Mouse (Mus musculus): ENCODE results near the gene Egfl7. TPM values are rescaled to one million over a fixed set of nuclear protein-coding genes. Genes with fewer than 3 reads are reported as not detected.

Egfl7 gene
- 68.5 and 75.7 TPM in 2 replicates for polyA plus RNA-seq (2014; fragmentation: Nextera tagmentation; extraction: Ambion mirVana)

DNA sequence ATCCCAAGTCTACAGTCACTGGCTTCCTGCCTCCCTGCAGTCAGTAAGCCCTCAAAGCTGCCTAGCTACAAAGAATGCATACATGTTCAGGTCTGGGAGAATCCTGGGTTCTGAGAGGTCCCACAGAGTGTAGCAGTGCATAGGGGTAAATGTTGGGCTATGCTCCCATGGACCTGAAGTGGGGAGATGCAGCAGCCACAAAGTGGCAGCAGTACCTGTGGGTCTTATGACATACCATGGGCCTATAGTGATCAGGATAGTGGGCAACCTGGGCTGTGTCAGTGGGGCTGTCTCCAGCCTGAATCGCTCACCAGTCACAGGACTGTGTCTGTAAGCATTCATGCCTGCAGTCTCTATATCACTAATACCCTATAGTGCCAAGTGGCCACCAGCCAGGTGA, at the start of gene Egfl7:
Egfl7 (plus strand) TSS at position 301 of the 400 bp plus-strand sequence.
- H3K4me1 ChIP-seq (ENCODE audit: control insufficient read depth, insufficient read depth, low read length) = peaks cover 11% of the 10 kb centered on the region; the same call in 1 of the 2 replicates
- 100% methylated on average over 1 of the region's 1 CpGs for WGBS
- H3K27me3 ChIP-seq (ENCODE audit: control insufficient read depth, insufficient read depth, low read length) = no peaks in the 10 kb centered on the region
- no peaks in the 10 kb centered on the region for H3K36me3 ChIP-seq (ENCODE audit: control insufficient read depth, insufficient read depth, low read length)
- no peak for ATAC-seq (ENCODE audit: insufficient read depth, low FRiP score, low TSS enrichment)
- no peak within 1 kb of the TSS; the same call in 1 of the 2 replicates for H3K9ac ChIP-seq (ENCODE audit: low read length)
- no peaks in the 10 kb centered on the region for H3K9me3 ChIP-seq (ENCODE audit: control insufficient read depth, low read length)
- DNase-seq (ENCODE audit: low spot score) = no peak
- no peak within 1 kb of the TSS for H3K4me2 ChIP-seq (ENCODE audit: low read depth)
- no peak within 1 kb of the TSS for H3K4me3 ChIP-seq (ENCODE audit: low read depth, low read length)
- no peak within 1 kb of the TSS for H3K27ac ChIP-seq (ENCODE audit: low read depth, low read length)

DNA sequence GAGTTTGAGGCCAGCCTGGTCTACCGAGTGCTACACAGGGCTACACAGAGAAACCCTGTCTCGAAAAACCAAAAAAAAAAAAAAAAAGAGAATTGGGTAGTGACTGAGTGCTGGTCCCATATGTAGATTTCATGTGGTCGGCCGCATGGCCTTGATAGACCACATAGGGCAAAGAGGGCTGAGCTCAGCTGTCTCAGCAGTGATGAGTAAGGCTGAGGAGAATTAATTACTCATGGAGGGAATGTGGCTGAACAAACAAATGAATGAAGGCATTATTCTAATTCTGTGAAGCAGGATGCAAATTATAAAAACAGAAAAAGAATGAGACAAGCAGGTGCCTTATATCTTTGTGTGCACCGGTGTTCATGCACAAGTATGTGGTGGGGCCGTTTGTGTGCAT, 48.0 kb upstream of the Egfl7 start:
- H3K4me2 ChIP-seq (ENCODE audit: low read depth) = no peak overlapping the region
- ATAC-seq (ENCODE audit: insufficient read depth, low FRiP score, low TSS enrichment) = no peak
- no peaks in the 10 kb centered on the region for H3K27me3 ChIP-seq (ENCODE audit: control insufficient read depth, insufficient read depth, low read length)
- no peaks in the 10 kb centered on the region for H3K9me3 ChIP-seq (ENCODE audit: control insufficient read depth, low read length)
- 86% methylated on average over 6 of the region's 6 CpGs for WGBS
- peaks cover 32% of the 10 kb centered on the region for H3K4me1 ChIP-seq (ENCODE audit: control insufficient read depth, insufficient read depth, low read length)
- DNase-seq (ENCODE audit: low spot score) = no peak
- no peaks in the 10 kb centered on the region for H3K36me3 ChIP-seq (ENCODE audit: control insufficient read depth, insufficient read depth, low read length)
- no peak overlapping the region for H3K27ac ChIP-seq (ENCODE audit: low read depth, low read length)
- no peak overlapping the region for H3K9ac ChIP-seq (ENCODE audit: low read length)
- H3K4me3 ChIP-seq (ENCODE audit: low read depth, low read length) = no peak overlapping the region

DNA sequence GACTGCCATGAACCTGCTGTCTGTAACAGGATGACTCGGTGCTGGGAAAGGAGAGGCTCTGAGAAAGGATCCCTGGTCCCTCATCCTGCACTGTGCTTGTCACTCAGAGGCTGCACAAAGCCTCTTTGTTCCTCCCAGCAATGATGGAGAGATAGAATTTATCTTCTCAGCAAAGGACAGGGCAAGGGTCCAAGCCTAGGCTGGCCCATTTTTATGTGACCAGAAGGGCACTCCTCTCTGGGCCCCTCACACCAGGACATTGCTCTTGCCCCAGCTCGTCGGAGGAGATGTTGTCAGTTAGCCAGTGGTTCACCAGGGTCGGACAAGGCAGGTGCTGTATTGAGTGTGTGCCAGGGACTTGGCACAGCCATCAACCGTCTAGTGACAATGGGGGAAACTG, 46.6 kb upstream of the Egfl7 start:
- 25% methylated on average over 5 of the region's 5 CpGs for WGBS
- Histone ChIP-seq H3K9ac (ENCODE audit: low read length) (no peak overlapping the region; the same call in 1 of the 2 replicates), H3K4me3 (ENCODE audit: low read depth, low read length) (no peak overlapping the region), H3K9me3 (ENCODE audit: control insufficient read depth, low read length) (no peaks in the 10 kb centered on the region), H3K4me2 (ENCODE audit: low read depth) (no peak overlapping the region), H3K27ac (ENCODE audit: low read depth, low read length) (peak overlapping the region; percentile 68), H3K36me3 (ENCODE audit: control insufficient read depth, insufficient read depth, low read length) (no peaks in the 10 kb centered on the region), H3K27me3 (ENCODE audit: control insufficient read depth, insufficient read depth, low read length) (no peaks in the 10 kb centered on the region), H3K4me1 (ENCODE audit: control insufficient read depth, insufficient read depth, low read length) (peaks cover 32% of the 10 kb centered on the region)
- ATAC-seq (ENCODE audit: insufficient read depth, low FRiP score, low TSS enrichment) = 0 out of 2 replicates have a peak, but pooled peaks have one; percentile 18
- peak; percentile 34 for DNase-seq (ENCODE audit: low spot score)

DNA sequence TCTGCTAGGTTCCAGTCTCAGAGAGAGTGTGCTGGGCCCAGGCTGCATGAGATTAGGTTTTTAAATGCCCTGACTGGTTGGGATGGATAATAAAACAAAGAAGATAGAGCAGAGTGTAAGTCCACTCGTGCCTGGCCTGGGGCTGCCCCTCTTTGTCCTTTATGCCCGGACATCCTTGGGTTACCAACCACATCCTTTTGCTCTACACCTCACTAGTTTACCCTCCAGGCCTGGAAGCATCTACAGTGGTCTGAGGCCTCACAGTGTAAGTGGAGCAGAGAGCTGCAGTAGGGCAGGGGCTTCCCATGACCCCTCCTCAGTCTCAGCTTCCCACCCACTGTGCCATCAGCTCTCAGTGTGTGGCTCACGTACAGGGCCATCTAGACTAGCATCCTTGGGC, 45.7 kb upstream of the Egfl7 start:
- H3K4me1 ChIP-seq (ENCODE audit: control insufficient read depth, insufficient read depth, low read length) = peaks cover 32% of the 10 kb centered on the region
- H3K27ac ChIP-seq (ENCODE audit: low read depth, low read length) = no peak overlapping the region
- H3K4me3 ChIP-seq (ENCODE audit: low read depth, low read length) = no peak overlapping the region

DNA sequence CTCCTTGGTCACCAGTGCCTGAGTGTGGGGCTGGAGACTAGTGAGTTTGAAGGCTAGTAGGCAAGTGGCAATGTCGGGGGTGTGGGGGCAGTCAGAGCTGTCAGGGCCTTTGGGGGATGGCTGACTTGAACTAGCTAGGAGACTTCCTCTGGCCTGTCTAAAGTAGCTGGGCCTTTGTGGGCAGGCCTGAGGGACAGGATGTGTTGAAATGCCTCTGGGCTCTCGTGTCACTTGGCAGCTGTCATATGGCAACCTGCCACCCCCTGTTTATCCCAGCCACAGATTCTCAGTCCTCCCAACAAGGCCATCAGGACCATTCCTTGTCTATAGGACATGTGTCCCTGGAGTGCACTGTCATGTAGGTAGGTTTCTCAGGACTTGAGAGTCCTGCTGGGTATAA, 45.2 kb upstream of the Egfl7 start:
- no peaks in the 10 kb centered on the region for H3K9me3 ChIP-seq (ENCODE audit: control insufficient read depth, low read length)
- H3K4me1 ChIP-seq (ENCODE audit: control insufficient read depth, insufficient read depth, low read length) = peaks cover 32% of the 10 kb centered on the region
- WGBS = 81% methylated on average over 2 of the region's 2 CpGs
- no peaks in the 10 kb centered on the region for H3K27me3 ChIP-seq (ENCODE audit: control insufficient read depth, insufficient read depth, low read length)
- no peak overlapping the region; the same call in 1 of the 2 replicates for H3K27ac ChIP-seq (ENCODE audit: low read depth, low read length)
- no peak for DNase-seq (ENCODE audit: low spot score)
- no peaks in the 10 kb centered on the region for H3K36me3 ChIP-seq (ENCODE audit: control insufficient read depth, insufficient read depth, low read length)
- ATAC-seq (ENCODE audit: insufficient read depth, low FRiP score, low TSS enrichment) = no peak
- no peak overlapping the region for H3K9ac ChIP-seq (ENCODE audit: low read length)
- no peak overlapping the region for H3K4me3 ChIP-seq (ENCODE audit: low read depth, low read length)
- no peak overlapping the region for H3K4me2 ChIP-seq (ENCODE audit: low read depth)

More for the DNA sequence above, 45.7 kb upstream of the Egfl7 start:
- ATAC-seq (ENCODE audit: insufficient read depth, low FRiP score, low TSS enrichment) (no peak), DNase-seq (ENCODE audit: low spot score) (no peak)
- 74% methylated on average over 3 of the region's 3 CpGs for WGBS
- Histone ChIP-seq H3K9ac (ENCODE audit: low read length) (no peak overlapping the region), H3K27me3 (ENCODE audit: control insufficient read depth, insufficient read depth, low read length) (no peaks in the 10 kb centered on the region), H3K36me3 (ENCODE audit: control insufficient read depth, insufficient read depth, low read length) (no peaks in the 10 kb centered on the region), H3K4me2 (ENCODE audit: low read depth) (no peak overlapping the region), H3K9me3 (ENCODE audit: control insufficient read depth, low read length) (no peaks in the 10 kb centered on the region)

DNA sequence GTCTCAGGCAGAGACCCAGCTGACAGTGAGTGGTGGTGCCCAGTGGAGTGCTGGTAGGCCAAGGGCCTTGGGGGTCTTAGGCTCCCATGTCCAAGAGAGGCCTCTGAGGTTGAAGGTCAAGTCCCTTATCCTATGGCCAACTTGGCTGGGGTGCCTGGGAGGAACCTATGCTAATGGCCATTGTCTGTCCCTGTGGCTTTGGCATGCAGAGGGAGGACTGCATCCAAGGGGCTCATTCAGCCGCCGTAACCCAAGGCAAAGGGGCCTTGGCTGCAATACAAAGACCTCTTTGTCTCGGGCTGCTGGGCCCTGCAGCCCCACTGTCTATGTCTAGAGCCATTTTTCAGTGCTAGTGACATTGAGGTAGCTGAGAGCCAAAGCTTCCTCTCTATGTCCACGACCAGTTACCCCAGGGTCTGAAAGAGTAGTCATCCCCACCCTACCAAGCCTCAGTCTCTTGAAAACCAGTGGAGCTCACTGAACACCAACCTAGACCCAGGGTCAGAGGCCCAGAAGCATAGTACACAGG, 44.2 kb upstream of the Egfl7 start:
- H3K4me2 ChIP-seq (ENCODE audit: low read depth) = no peak overlapping the region
- WGBS = 25% methylated on average over 4 of the region's 4 CpGs
- ATAC-seq (ENCODE audit: insufficient read depth, low FRiP score, low TSS enrichment) (peak; percentile 63; the same call in 1 of the 2 replicates), DNase-seq (ENCODE audit: low spot score) (peak; percentile 69)
- no peaks in the 10 kb centered on the region for H3K36me3 ChIP-seq (ENCODE audit: control insufficient read depth, insufficient read depth, low read length)
- peaks cover 37% of the 10 kb centered on the region for H3K4me1 ChIP-seq (ENCODE audit: control insufficient read depth, insufficient read depth, low read length)
- H3K9ac ChIP-seq (ENCODE audit: low read length) = no peak overlapping the region
- H3K9me3 ChIP-seq (ENCODE audit: control insufficient read depth, low read length) = no peaks in the 10 kb centered on the region
- H3K27ac ChIP-seq (ENCODE audit: low read depth, low read length) = peak overlapping the region; percentile 85
- H3K4me3 ChIP-seq (ENCODE audit: low read depth, low read length) = no peak overlapping the region
- no peaks in the 10 kb centered on the region for H3K27me3 ChIP-seq (ENCODE audit: control insufficient read depth, insufficient read depth, low read length)

GRCm38 (mm10) chr2:26539516-26539915, 40.3 kb upstream of the Egfl7 start:
- H3K27ac ChIP-seq (ENCODE audit: low read depth, low read length) = no peak overlapping the region
- peaks cover 29% of the 10 kb centered on the region for H3K4me1 ChIP-seq (ENCODE audit: control insufficient read depth, insufficient read depth, low read length)

GRCm38 (mm10) chr2:26540721-26541120, 39.1 kb upstream of the Egfl7 start:
- Histone ChIP-seq H3K36me3 (ENCODE audit: control insufficient read depth, insufficient read depth, low read length) (no peaks in the 10 kb centered on the region), H3K27ac (ENCODE audit: low read depth, low read length) (no peak overlapping the region), H3K9me3 (ENCODE audit: control insufficient read depth, low read length) (no peaks in the 10 kb centered on the region), H3K4me1 (ENCODE audit: control insufficient read depth, insufficient read depth, low read length) (peaks cover 20% of the 10 kb centered on the region), H3K4me3 (ENCODE audit: low read depth, low read length) (no peak overlapping the region), H3K27me3 (ENCODE audit: control insufficient read depth, insufficient read depth, low read length) (no peaks in the 10 kb centered on the region), H3K9ac (ENCODE audit: low read length) (0 out of 2 replicates have a peak overlapping the region, but pooled peaks have one; percentile 14), H3K4me2 (ENCODE audit: low read depth) (no peak overlapping the region)
- 20% methylated on average over 7 of the region's 7 CpGs for WGBS
- DNase-seq (ENCODE audit: low spot score) = no peak
- no peak for ATAC-seq (ENCODE audit: insufficient read depth, low FRiP score, low TSS enrichment)

More at GRCm38 (mm10) chr2:26539516-26539915, 40.3 kb upstream of the Egfl7 start:
- Histone ChIP-seq H3K27me3 (ENCODE audit: control insufficient read depth, insufficient read depth, low read length) (no peaks in the 10 kb centered on the region), H3K4me3 (ENCODE audit: low read depth, low read length) (no peak overlapping the region), H3K9me3 (ENCODE audit: control insufficient read depth, low read length) (no peaks in the 10 kb centered on the region), H3K36me3 (ENCODE audit: control insufficient read depth, insufficient read depth, low read length) (no peaks in the 10 kb centered on the region), H3K4me2 (ENCODE audit: low read depth) (no peak overlapping the region), H3K9ac (ENCODE audit: low read length) (no peak overlapping the region)
- no peak for ATAC-seq (ENCODE audit: insufficient read depth, low FRiP score, low TSS enrichment)
- no peak for DNase-seq (ENCODE audit: low spot score)
- 43% methylated on average over 2 of the region's 2 CpGs for WGBS

DNA sequence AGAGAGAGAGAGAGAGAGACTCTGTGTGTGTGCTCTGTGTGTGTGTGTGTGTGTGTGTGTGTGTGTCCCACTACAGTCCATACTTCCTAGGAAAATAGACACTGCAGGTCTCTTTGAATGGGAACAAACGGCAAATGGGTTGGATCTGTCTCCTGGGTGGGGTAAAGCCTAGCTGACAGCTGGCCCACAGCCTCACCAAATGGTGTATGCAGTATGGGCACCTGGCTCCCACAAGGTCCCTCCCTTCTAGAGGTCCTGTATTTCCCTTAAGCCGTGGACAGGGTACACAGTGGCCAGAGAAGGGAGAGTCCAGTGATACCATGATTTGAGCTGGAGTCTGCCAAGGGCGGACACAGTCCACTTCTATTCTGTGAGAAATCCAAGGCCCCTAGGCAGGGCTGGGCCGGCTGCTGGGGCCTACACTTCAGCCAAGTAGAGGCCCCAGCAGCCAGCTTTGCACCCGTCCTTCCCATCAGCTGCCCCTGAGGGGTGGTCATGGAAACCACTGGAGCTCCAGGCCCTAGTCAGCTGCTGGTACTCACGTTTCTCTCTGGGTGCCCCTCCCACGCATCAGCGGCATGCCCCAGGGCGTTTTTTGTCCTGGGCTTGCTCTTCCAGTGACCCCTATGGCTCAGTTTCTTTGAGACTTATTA, 38.4 kb upstream of the Egfl7 start:
- no peak for ATAC-seq (ENCODE audit: insufficient read depth, low FRiP score, low TSS enrichment)
- peak; percentile 45 for DNase-seq (ENCODE audit: low spot score)
- Histone ChIP-seq H3K27ac (ENCODE audit: low read depth, low read length) (no peak overlapping the region), H3K4me2 (ENCODE audit: low read depth) (no peak overlapping the region), H3K9me3 (ENCODE audit: control insufficient read depth, low read length) (no peaks in the 10 kb centered on the region), H3K9ac (ENCODE audit: low read length) (peak overlapping the region; percentile 31), H3K36me3 (ENCODE audit: control insufficient read depth, insufficient read depth, low read length) (no peaks in the 10 kb centered on the region), H3K27me3 (ENCODE audit: control insufficient read depth, insufficient read depth, low read length) (no peaks in the 10 kb centered on the region), H3K4me3 (ENCODE audit: low read depth, low read length) (no peak overlapping the region), H3K4me1 (ENCODE audit: control insufficient read depth, insufficient read depth, low read length) (peaks cover 14% of the 10 kb centered on the region)
- WGBS = 31% methylated on average over 9 of the region's 9 CpGs
